Mouse (Mus musculus) intestine, embryonic 16.5 days (tissue): ENCODE data around the gene Rsph1. TPM values are rescaled to one million over a fixed set of nuclear protein-coding genes. Genes with fewer than 3 reads are reported as not detected.

Source experiments
- ATAC-seq: fragments of 200-750 bp; cut with Nextera tagmentation; 2 replicates; pipeline ENCODE4 v1.8.0; 2017; ENCODE audit warnings: moderate TSS enrichment, moderate library complexity
- H3K27ac ChIP-seq: fragments of 300-500 bp; sonication (generic); 2 replicates; pipeline ENCODE4 v1.5.1; 2014; ENCODE audit warnings: mild to moderate bottlenecking, low read length
- H3K27me3 ChIP-seq: fragments of 300-500 bp; sonication (generic); replicated peaks from 2 replicates; pipeline ENCODE4 v1.6.1; 2014; ENCODE audit warnings: low read length, control low read depth, mixed read lengths; ENCODE audit not compliant: control insufficient read depth, insufficient read depth
- H3K36me3 ChIP-seq: fragments of 300-500 bp; sonication (generic); 2 replicates; pipeline ENCODE4 v1.6.1; 2014; ENCODE audit warnings: low read length, control low read depth; ENCODE audit not compliant: control insufficient read depth, insufficient read depth
- H3K4me1 ChIP-seq: fragments of 300-500 bp; sonication (generic); 2 replicates; pipeline ENCODE4 v1.6.1; 2014; ENCODE audit warnings: low read length, control low read depth, mixed read lengths; ENCODE audit not compliant: control insufficient read depth, insufficient read depth
- H3K4me2 ChIP-seq: fragments of 300-500 bp; sonication (generic); 2 replicates; pipeline ENCODE4 v1.6.1; 2014; ENCODE audit warnings: low read depth, low read length, control low read depth
- H3K4me3 ChIP-seq: fragments of 300-500 bp; sonication (generic); 2 replicates; pipeline ENCODE4 v1.5.1; 2014; ENCODE audit warnings: mild to moderate bottlenecking, low read length
- H3K9ac ChIP-seq: fragments of 300-500 bp; sonication (generic); 2 replicates; pipeline ENCODE4 v1.6.1; 2014; ENCODE audit warnings: low read depth, low read length
- H3K9me3 ChIP-seq: fragments of 300-500 bp; sonication (generic); 2 replicates; pipeline ENCODE4 v1.6.1; 2016; ENCODE audit warnings: low read length, control low read depth; ENCODE audit not compliant: control insufficient read depth
- WGBS: fragments of 180-500 bp; shearing (Covaris S2); extraction: QIAGEN DNeasy Blood & Tissue Kit; methylation state at CpG from one replicate; pipeline ENCODE4 v1.1.7; 2014; 5-methylcytosine and 5-hydroxymethylcytosine counted together
- polyA plus RNA-seq: library from polyadenylated mRNA; unstranded; fragments of >200 nt; fragmentation: Nextera tagmentation; extraction: Ambion mirVana; gene quantifications from 2 replicates; pipeline ENCODE4 v1.2.1, GENCODE M21; 2015

The Rsph1 gene
- polyA plus RNA-seq, 1 experiment from 2014 or later: 0.88 TPM

DNA sequence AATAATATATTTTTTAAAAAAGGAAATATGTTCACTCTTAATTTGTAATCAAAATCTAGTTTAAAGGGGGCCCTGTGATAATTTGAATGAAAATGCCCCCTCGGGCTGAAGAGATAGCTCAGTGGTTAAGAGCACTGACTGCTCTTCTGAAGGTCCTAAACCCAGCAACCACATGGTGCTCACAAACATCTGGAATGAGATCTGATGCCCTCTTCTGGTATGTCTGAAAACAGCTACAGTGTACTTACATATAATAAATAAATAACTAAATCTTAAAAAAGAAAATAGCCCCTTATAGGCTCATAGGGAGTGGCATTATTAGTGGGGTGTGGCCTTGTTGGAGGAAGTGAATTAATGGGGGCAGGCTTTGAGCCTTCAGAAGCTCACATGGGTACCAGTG lies 20.0 kb downstream of the Rsph1 start:
- Histone ChIP-seq H3K9me3 (no peaks in the 10 kb centered on the region), H3K27ac (no peak overlapping the region), H3K36me3 (no peaks in the 10 kb centered on the region), H3K9ac (no peak overlapping the region), H3K27me3 (no peaks in the 10 kb centered on the region), H3K4me3 (no peak overlapping the region), H3K4me1 (no peaks in the 10 kb centered on the region; the same call in 1 of the 2 replicates), H3K4me2 (no peak overlapping the region)
- no peak for ATAC-seq
- 79% methylated on average over 1 of the region's 1 CpGs for WGBS

DNA sequence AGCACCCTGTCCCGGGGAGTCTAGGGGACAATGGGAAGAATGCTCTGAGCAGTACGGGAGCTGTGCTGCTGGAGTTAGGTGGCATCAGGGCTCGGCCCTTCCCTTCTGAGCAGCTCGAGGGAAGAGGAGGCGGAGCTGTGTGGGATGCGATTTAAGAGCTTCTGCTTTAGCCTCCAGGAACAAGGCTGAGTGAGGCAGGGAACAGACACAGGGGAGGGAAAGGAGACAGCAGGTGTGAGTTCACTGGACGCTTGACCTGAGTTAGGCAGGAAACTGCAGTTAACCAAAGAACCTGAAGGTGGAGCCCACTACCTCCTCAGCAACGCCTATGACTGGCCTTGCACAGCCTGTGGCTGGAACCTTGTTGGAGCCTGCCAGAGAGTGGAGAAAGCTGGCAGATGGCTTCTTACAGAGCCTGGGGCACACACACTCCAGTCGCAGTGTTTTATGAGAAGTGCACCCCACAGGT lies 22.7 kb downstream of the Rsph1 start:
- no peak overlapping the region for H3K27ac ChIP-seq
- no peaks in the 10 kb centered on the region for H3K9me3 ChIP-seq
- H3K27me3 ChIP-seq: no peaks in the 10 kb centered on the region
- H3K4me3 ChIP-seq: no peak overlapping the region
- 17% methylated on average over 9 of the region's 9 CpGs for WGBS
- ATAC-seq: peak; percentile 87
- no peak overlapping the region for H3K9ac ChIP-seq
- no peak overlapping the region for H3K4me2 ChIP-seq
- H3K4me1 ChIP-seq: no peaks in the 10 kb centered on the region; the same call in 1 of the 2 replicates
- no peaks in the 10 kb centered on the region for H3K36me3 ChIP-seq

DNA sequence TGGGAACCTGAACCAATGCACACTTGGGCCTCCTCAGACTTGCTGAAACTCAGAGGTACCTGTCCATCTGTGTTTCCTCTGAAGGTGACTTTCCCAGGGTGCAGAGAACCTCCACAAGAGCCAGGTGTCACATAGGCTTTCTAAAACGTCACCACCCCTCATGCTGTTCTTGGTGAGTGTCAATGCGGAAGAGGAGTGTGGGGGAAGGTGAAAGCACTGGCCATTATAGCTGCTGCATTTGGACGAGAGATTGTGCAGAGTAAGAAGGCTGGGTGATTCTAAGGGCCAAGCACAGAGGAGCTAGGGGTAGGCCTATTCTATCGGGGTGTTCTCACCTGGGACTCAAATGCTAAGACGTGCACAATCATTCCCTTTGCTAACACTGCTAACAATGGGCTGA lies 23.2 kb downstream of the Rsph1 start:
- 69% methylated on average over 5 of the region's 5 CpGs for WGBS
- H3K4me2 ChIP-seq: no peak overlapping the region
- H3K4me3 ChIP-seq: no peak overlapping the region
- H3K27me3 ChIP-seq: no peaks in the 10 kb centered on the region
- no peaks in the 10 kb centered on the region for H3K36me3 ChIP-seq
- no peak overlapping the region for H3K27ac ChIP-seq
- H3K9ac ChIP-seq: no peak overlapping the region
- no peaks in the 10 kb centered on the region; the same call in 1 of the 2 replicates for H3K4me1 ChIP-seq
- H3K9me3 ChIP-seq: no peaks in the 10 kb centered on the region
- ATAC-seq: peak; percentile 38; the same call in 1 of the 2 replicates

DNA sequence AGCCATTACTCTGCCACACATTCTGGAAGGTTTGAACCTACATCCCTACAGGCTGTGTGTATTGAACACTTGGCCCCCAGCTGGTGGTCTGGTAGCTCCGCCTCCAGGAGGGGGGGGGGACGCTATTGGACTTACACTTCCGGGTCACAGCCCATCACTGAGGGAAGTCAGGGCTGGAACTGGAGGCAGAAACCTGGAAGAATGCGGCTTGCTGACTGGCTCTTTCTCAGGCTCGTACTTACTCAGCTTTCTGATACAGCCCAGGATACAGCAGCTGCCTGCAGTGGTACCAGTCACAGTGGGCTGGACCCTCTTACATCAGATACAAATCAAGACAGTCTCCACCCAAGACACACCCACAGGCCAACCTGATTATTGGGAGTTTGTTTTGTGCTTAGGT lies 30.0 kb downstream of the Rsph1 start:
- ATAC-seq: no peak; the same call in 1 of the 2 replicates
- H3K9ac ChIP-seq: no peak overlapping the region
- H3K9me3 ChIP-seq: no peaks in the 10 kb centered on the region; the same call in 1 of the 2 replicates
- H3K27ac ChIP-seq: no peak overlapping the region
- H3K36me3 ChIP-seq: no peaks in the 10 kb centered on the region
- H3K4me1 ChIP-seq: no peaks in the 10 kb centered on the region
- 23% methylated on average over 5 of the region's 5 CpGs for WGBS
- H3K27me3 ChIP-seq: no peaks in the 10 kb centered on the region
- no peak overlapping the region for H3K4me2 ChIP-seq
- H3K4me3 ChIP-seq: no peak overlapping the region

DNA sequence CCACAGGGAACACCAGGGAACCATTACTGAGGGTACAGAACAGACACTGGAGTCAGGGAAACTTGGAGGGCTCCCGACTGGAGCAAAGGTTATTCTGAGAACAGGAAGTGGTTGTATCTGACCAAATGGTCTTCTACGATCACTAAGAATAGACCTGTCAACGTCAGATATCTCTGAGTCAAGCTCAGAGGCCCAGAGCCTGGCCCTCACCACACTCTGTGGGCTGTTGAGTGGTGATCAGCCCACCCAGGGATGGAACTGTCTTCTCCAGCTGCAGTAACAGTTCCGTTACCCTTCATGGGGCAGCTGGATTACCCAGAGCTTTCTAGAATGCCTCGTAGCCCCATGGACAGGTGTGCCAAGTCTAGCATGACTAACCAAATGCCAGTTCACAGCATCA lies 31.9 kb downstream of the Rsph1 start:
- H3K9me3 ChIP-seq: no peaks in the 10 kb centered on the region; the same call in 1 of the 2 replicates
- WGBS: 75% methylated on average over 5 of the region's 5 CpGs
- no peak overlapping the region for H3K9ac ChIP-seq
- no peaks in the 10 kb centered on the region for H3K36me3 ChIP-seq
- H3K4me2 ChIP-seq: no peak overlapping the region
- ATAC-seq: no peak
- H3K27ac ChIP-seq: no peak overlapping the region
- H3K4me3 ChIP-seq: no peak overlapping the region
- H3K4me1 ChIP-seq: no peaks in the 10 kb centered on the region
- H3K27me3 ChIP-seq: no peaks in the 10 kb centered on the region

DNA sequence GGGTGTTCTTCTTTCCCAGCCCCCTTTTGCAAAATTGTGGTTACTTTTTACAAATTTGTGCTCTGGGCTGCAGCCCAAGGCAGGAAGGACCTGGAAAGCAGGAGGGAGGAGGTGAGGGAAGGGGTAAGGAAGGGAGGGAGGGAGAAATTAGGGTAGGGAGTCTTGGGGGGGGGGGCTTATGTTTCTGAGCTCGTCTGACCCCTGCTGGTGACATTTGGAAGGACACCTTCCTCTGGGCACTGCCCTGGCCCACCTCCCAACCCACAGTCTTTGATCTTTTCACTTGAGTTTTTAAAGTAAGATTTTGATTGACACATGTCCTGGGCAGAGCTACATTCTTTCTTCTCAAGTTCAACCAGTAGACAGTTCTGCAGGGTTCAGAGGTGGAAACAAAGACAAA lies 34.4 kb downstream of the Rsph1 start:
- H3K4me2 ChIP-seq: no peak overlapping the region
- WGBS: 0% methylated on average over 1 of the region's 1 CpGs
- H3K9me3 ChIP-seq: no peaks in the 10 kb centered on the region; the same call in 1 of the 2 replicates
- H3K27me3 ChIP-seq: no peaks in the 10 kb centered on the region
- ATAC-seq: no peak
- H3K4me3 ChIP-seq: no peak overlapping the region
- no peaks in the 10 kb centered on the region for H3K36me3 ChIP-seq
- H3K9ac ChIP-seq: no peak overlapping the region
- no peak overlapping the region for H3K27ac ChIP-seq
- no peaks in the 10 kb centered on the region for H3K4me1 ChIP-seq

DNA sequence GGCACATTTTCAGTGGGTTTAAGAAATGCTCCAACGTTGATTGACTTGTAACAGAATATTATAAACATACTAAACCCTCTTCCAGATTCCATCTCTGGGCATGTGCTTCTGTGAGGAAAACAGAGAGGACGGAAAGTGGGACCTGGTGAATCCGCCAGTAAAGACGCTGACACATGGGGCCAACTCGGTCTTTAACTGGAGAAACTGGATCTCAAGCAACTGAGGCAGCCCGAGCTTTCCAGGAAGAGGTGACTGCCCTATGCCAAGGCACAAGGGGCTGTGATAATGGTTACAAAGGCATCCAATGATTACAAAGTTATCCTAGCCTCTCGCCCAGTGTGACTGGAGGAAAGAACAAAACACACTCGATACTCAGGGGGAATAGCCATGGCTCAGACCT lies 36.0 kb downstream of the Rsph1 start:
- Histone ChIP-seq H3K4me3 (no peak overlapping the region), H3K4me2 (no peak overlapping the region), H3K27me3 (no peaks in the 10 kb centered on the region), H3K9me3 (no peaks in the 10 kb centered on the region; the same call in 1 of the 2 replicates), H3K36me3 (no peaks in the 10 kb centered on the region), H3K9ac (no peak overlapping the region), H3K27ac (no peak overlapping the region), H3K4me1 (no peaks in the 10 kb centered on the region)
- no peak for ATAC-seq
- 79% methylated on average over 8 of the region's 8 CpGs for WGBS

DNA sequence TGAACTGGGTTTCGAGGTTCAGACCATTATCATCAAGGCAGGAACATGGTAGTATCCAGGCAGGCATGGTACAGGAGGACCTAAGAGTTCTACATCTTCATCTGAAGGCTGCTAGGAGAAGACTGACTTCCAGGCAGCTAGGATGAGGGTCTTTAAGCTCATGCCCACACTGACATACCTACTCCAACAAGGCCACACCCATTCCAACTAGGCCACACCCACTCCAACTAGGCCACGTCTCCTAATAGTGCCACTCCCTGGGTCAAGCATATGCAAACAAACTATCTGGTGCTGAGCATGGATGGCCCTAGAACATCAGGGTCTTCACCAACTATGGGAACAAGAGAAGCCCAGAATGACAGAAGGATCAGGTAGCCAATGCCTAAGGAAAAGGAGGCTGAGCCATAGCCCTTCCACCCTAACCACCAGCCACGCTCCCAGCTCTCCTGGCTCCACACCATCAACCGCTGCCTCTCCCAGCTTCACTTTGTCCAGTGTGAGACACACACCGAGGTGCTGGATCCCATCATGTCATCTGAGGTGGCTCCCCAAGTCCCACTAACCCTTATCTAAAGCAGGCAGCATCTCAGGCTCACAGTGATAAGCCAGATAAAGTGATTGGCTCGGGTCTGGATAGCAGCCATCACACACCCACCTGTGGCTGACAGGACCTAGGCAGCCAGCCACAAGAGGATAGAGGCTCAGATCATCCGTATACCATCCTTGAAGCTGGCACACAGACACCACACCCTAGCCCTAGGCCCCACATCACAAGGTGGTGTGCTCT lies 38.8 kb downstream of the Rsph1 start:
- H3K27me3 ChIP-seq: no peaks in the 10 kb centered on the region
- H3K4me2 ChIP-seq: no peak overlapping the region
- no peaks in the 10 kb centered on the region for H3K4me1 ChIP-seq
- ATAC-seq: no peak
- 74% methylated on average over 7 of the region's 7 CpGs for WGBS
- H3K27ac ChIP-seq: no peak overlapping the region
- no peaks in the 10 kb centered on the region for H3K36me3 ChIP-seq
- H3K9me3 ChIP-seq: no peaks in the 10 kb centered on the region; the same call in 1 of the 2 replicates
- H3K4me3 ChIP-seq: no peak overlapping the region
- H3K9ac ChIP-seq: no peak overlapping the region

DNA sequence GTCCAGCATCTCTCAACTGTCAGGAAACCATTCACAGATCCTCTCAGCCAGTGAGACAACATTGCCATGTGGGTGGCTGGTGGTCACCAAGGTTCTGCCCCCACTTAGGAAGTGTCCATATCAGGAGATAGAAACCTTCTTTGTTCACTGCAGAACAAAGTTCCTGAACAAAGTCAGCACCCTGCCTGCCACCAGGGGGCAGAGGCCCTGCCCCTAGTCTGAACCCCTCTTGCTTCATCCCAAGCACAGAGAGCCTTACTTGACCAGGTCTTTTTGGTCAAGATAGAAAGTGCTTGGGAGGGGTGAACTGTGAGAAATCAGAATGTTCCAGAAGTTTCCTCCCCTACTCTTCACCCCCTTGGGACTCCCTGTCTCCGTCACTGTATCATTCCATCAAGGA lies 41.3 kb downstream of the Rsph1 start:
- no peaks in the 10 kb centered on the region for H3K27me3 ChIP-seq

More for the DNA sequence above, 41.3 kb downstream of the Rsph1 start:
- no peak overlapping the region for H3K27ac ChIP-seq
- H3K36me3 ChIP-seq: no peaks in the 10 kb centered on the region
- H3K9me3 ChIP-seq: no peaks in the 10 kb centered on the region
- no peak for ATAC-seq
- 90% methylated on average over 1 of the region's 1 CpGs for WGBS
- H3K9ac ChIP-seq: no peak overlapping the region
- no peak overlapping the region for H3K4me3 ChIP-seq
- no peak overlapping the region for H3K4me2 ChIP-seq
- H3K4me1 ChIP-seq: no peaks in the 10 kb centered on the region
